Mouse (Mus musculus) heart, embryonic 16.5 days (tissue): ENCODE results near the gene Pctp. TPM values are rescaled to one million over a fixed set of nuclear protein-coding genes. Genes with fewer than 3 reads are reported as not detected.
A peak's percentile ranks its signal among the peaks of the same experiment; 100 is the strongest.

ENCODE experiments used
- ATAC-seq: fragments of 200-750 bp; cut with Nextera tagmentation; replicated peaks from 2 replicates; pipeline ENCODE4 v1.8.0; 2017; ENCODE audit warnings: moderate number of reproducible peaks; ENCODE audit not compliant: insufficient read depth, low FRiP score; ENCODE audit errors: extremely low read depth
- H3K27ac ChIP-seq: fragments of 300-500 bp; sonication (generic); 2 replicates; pipeline ENCODE4 v1.5.1; 2014; ENCODE audit warnings: mild to moderate bottlenecking, low read length, control low read depth, moderate library complexity
- H3K27me3 ChIP-seq: fragments of 300-500 bp; sonication (generic); 2 replicates; pipeline ENCODE4 v1.6.1; 2014; ENCODE audit warnings: low read length, mixed read lengths; ENCODE audit not compliant: control insufficient read depth, insufficient read depth
- H3K36me3 ChIP-seq: fragments of 300-500 bp; sonication (generic); 2 replicates; pipeline ENCODE4 v1.6.1; 2014; ENCODE audit not compliant: control insufficient read depth, insufficient read depth
- H3K4me1 ChIP-seq: fragments of 300-500 bp; sonication (generic); 2 replicates; pipeline ENCODE4 v1.6.1; 2014; ENCODE audit warnings: low read length, mixed read lengths; ENCODE audit not compliant: control insufficient read depth, insufficient read depth
- H3K4me2 ChIP-seq: fragments of 300-500 bp; sonication (generic); 2 replicates; pipeline ENCODE4 v1.6.1; 2014; ENCODE audit warnings: low read depth, mild to moderate bottlenecking, control low read depth, low read length
- H3K4me3 ChIP-seq: fragments of 300-500 bp; sonication (generic); 2 replicates; pipeline ENCODE4 v1.5.1; 2014; ENCODE audit warnings: mild to moderate bottlenecking, control low read depth, low read length
- H3K9ac ChIP-seq: fragments of 300-500 bp; sonication (generic); 2 replicates; pipeline ENCODE4 v1.6.1; 2014; ENCODE audit warnings: low read length, control low read depth
- H3K9me3 ChIP-seq: fragments of 300-500 bp; sonication (generic); replicated peaks from 2 replicates; pipeline ENCODE4 v1.6.1; 2016; ENCODE audit warnings: low read length; ENCODE audit not compliant: control insufficient read depth
- WGBS: fragments of 180-500 bp; shearing (Covaris S2); extraction: QIAGEN DNeasy Blood & Tissue Kit; methylation state at CpG from one replicate; pipeline ENCODE4 v1.1.7; 2014; 5-methylcytosine and 5-hydroxymethylcytosine counted together
- polyA plus RNA-seq: library from polyadenylated mRNA; unstranded; fragments of >200 nt; fragmentation: Nextera tagmentation; extraction: Ambion mirVana; gene quantifications from 2 replicates; pipeline ENCODE4 v1.2.1, GENCODE M21; 2015

The Pctp gene
- polyA plus RNA-seq, 1 experiment from 2014 or later, result 7.3 TPM

GRCm38 (mm10) chr11:90033442-90033841 is 30.7 kb upstream of the Pctp start:
- Histone ChIP-seq H3K27ac (no peak overlapping the region), H3K9me3 (peaks cover 3% of the 10 kb centered on the region; the same call in 1 of the 2 replicates), H3K4me2 (peak overlapping the region; percentile 57), H3K27me3 (peaks cover 3% of the 10 kb centered on the region; the same call in 1 of the 2 replicates), H3K9ac (peak overlapping the region; percentile 61), H3K4me3 (peak overlapping the region; percentile 29), H3K4me1 (peaks cover 9% of the 10 kb centered on the region), H3K36me3 (peaks cover 7% of the 10 kb centered on the region)
- no peak for ATAC-seq
- 29% methylated on average over 5 of the region's 5 CpGs for WGBS

- H3K4me3 ChIP-seq, result peak overlapping the region; percentile 29
- H3K9me3 ChIP-seq, result peaks cover 3% of the 10 kb centered on the region; the same call in 1 of the 2 replicates
- H3K4me2 ChIP-seq, result peak overlapping the region; percentile 57
- 10% methylated on average over 8 of the region's 8 CpGs for WGBS
- H3K27ac ChIP-seq, result no peak overlapping the region
- no peak overlapping the region for H3K9ac ChIP-seq
- ATAC-seq, result no peak
- H3K27me3 ChIP-seq, result peaks cover 4% of the 10 kb centered on the region; the same call in 1 of the 2 replicates
- H3K4me1 ChIP-seq, result peaks cover 9% of the 10 kb centered on the region
- peaks cover 7% of the 10 kb centered on the region for H3K36me3 ChIP-seq
Measured at GRCm38 (mm10) chr11:90032807-90033206, 30.1 kb upstream of the Pctp start.

GRCm38 (mm10) chr11:90031076-90031475 is 28.4 kb upstream of the Pctp start:
- H3K4me3 ChIP-seq, result peak overlapping the region; percentile 49
- peak overlapping the region; percentile 70 for H3K4me2 ChIP-seq
- peaks cover 9% of the 10 kb centered on the region for H3K4me1 ChIP-seq
- peak overlapping the region; percentile 35 for H3K9ac ChIP-seq
- no peaks in the 10 kb centered on the region for H3K9me3 ChIP-seq
- H3K27me3 ChIP-seq, result peaks cover 4% of the 10 kb centered on the region; the same call in 1 of the 2 replicates
- no peak for ATAC-seq
- H3K36me3 ChIP-seq, result peaks cover 5% of the 10 kb centered on the region; the same call in 1 of the 2 replicates
- WGBS, result 47% methylated on average over 7 of the region's 7 CpGs
- H3K27ac ChIP-seq, result no peak overlapping the region

GRCm38 (mm10) chr11:90030557-90030956 is 27.9 kb upstream of the Pctp start:
- H3K4me3 ChIP-seq, result peak overlapping the region; percentile 49
- ATAC-seq, result no peak; the same call in 1 of the 2 replicates
- H3K9ac ChIP-seq, result no peak overlapping the region; the same call in 1 of the 2 replicates
- peak overlapping the region; percentile 70 for H3K4me2 ChIP-seq
- no peak overlapping the region for H3K27ac ChIP-seq
- H3K4me1 ChIP-seq, result peaks cover 9% of the 10 kb centered on the region
- peaks cover 4% of the 10 kb centered on the region; the same call in 1 of the 2 replicates for H3K27me3 ChIP-seq
- H3K36me3 ChIP-seq, result 0 out of 2 replicates have a peak, but pooled peaks cover 1% of the 10 kb centered on the region
- WGBS, result under 1% methylated on average over 15 of the region's 15 CpGs
- no peaks in the 10 kb centered on the region for H3K9me3 ChIP-seq

GRCm38 (mm10) chr11:90029841-90030398 is 27.2 kb upstream of the Pctp start, which contains the start of gene Tmem100:
Gene Tmem100 (plus strand): TSS chr11:90030348.
- Histone ChIP-seq H3K27ac (no peak within 1 kb of the TSS), H3K4me3 (peak within 1 kb of the TSS; percentile 49), H3K9ac (peak within 1 kb of the TSS; percentile 47), H3K36me3 (no peaks in the 10 kb centered on the region), H3K9me3 (no peaks in the 10 kb centered on the region), H3K4me1 (peaks cover 9% of the 10 kb centered on the region), H3K27me3 (peaks cover 4% of the 10 kb centered on the region; the same call in 1 of the 2 replicates), H3K4me2 (peak within 1 kb of the TSS; percentile 70)
- ATAC-seq, result no peak
- 39% methylated on average over 13 of the region's 13 CpGs for WGBS

- H3K9ac ChIP-seq, result peak overlapping the region; percentile 47; the same call in 1 of the 2 replicates
- H3K9me3 ChIP-seq, result no peaks in the 10 kb centered on the region
- peak overlapping the region; percentile 70 for H3K4me2 ChIP-seq
- no peak overlapping the region for H3K27ac ChIP-seq
- ATAC-seq, result no peak; the same call in 1 of the 2 replicates
- H3K36me3 ChIP-seq, result no peaks in the 10 kb centered on the region
- peaks cover 4% of the 10 kb centered on the region; the same call in 1 of the 2 replicates for H3K27me3 ChIP-seq
- H3K4me3 ChIP-seq, result peak overlapping the region; percentile 45
- H3K4me1 ChIP-seq, result peaks cover 9% of the 10 kb centered on the region
- 19% methylated on average over 10 of the region's 10 CpGs for WGBS
Measured at GRCm38 (mm10) chr11:90029354-90029753, 26.7 kb upstream of the Pctp start.

GRCm38 (mm10) chr11:90028746-90029145 is 26.1 kb upstream of the Pctp start:
- 85% methylated on average over 8 of the region's 8 CpGs for WGBS
- H3K4me3 ChIP-seq, result no peak overlapping the region
- H3K9ac ChIP-seq, result no peak overlapping the region
- no peaks in the 10 kb centered on the region for H3K36me3 ChIP-seq
- H3K27ac ChIP-seq, result no peak overlapping the region
- ATAC-seq, result no peak
- H3K9me3 ChIP-seq, result no peaks in the 10 kb centered on the region
- no peak overlapping the region for H3K4me2 ChIP-seq
- H3K27me3 ChIP-seq, result peaks cover 4% of the 10 kb centered on the region; the same call in 1 of the 2 replicates
- peaks cover 9% of the 10 kb centered on the region for H3K4me1 ChIP-seq

GRCm38 (mm10) chr11:90027216-90027615 is 24.5 kb upstream of the Pctp start:
- WGBS, result 48% methylated on average over 7 of the region's 7 CpGs
- peaks cover 6% of the 10 kb centered on the region for H3K4me1 ChIP-seq
- no peak overlapping the region for H3K27ac ChIP-seq

GRCm38 (mm10) chr11:90026802-90027174 is 24.1 kb upstream of the Pctp start:
- no peak for ATAC-seq
- H3K36me3 ChIP-seq, result no peaks in the 10 kb centered on the region
- peaks cover 6% of the 10 kb centered on the region for H3K4me1 ChIP-seq
- no peaks in the 10 kb centered on the region for H3K9me3 ChIP-seq
- H3K9ac ChIP-seq, result no peak overlapping the region
- WGBS, result 73% methylated on average over 5 of the region's 5 CpGs
- H3K27ac ChIP-seq, result no peak overlapping the region
- peaks cover 4% of the 10 kb centered on the region; the same call in 1 of the 2 replicates for H3K27me3 ChIP-seq
- H3K4me3 ChIP-seq, result no peak overlapping the region
- no peak overlapping the region for H3K4me2 ChIP-seq

More at GRCm38 (mm10) chr11:90027216-90027615, 24.5 kb upstream of the Pctp start:
- Histone ChIP-seq H3K9me3 (no peaks in the 10 kb centered on the region), H3K4me2 (no peak overlapping the region), H3K4me3 (no peak overlapping the region), H3K27me3 (peaks cover 4% of the 10 kb centered on the region; the same call in 1 of the 2 replicates), H3K36me3 (no peaks in the 10 kb centered on the region), H3K9ac (no peak overlapping the region)
- ATAC-seq, result no peak
